Mouse (Mus musculus) forebrain, embryonic 14.5 days (tissue): ENCODE data around the gene Fetub. TPM values are rescaled to one million over a fixed set of nuclear protein-coding genes. Genes with fewer than 3 reads are reported as not detected.

Experiments used
- ATAC-seq: fragments of 200-750 bp; cut with Nextera tagmentation; 2 replicates; pipeline ENCODE4 v1.8.0; 2017; ENCODE audit warnings: mild to moderate bottlenecking, moderate library complexity
- DNase-seq: peaks from one replicate; pipeline ENCODE4 v3.0.0-alpha.2; 2015; ENCODE audit warnings: low spot score
- H3K27ac ChIP-seq: fragments of 300-500 bp; sonication (generic); 2 replicates; pipeline ENCODE4 v1.5.1; 2014; ENCODE audit warnings: low read depth, mild to moderate bottlenecking, control low read depth, low read length, moderate library complexity
- H3K27me3 ChIP-seq: fragments of 300-500 bp; sonication (generic); replicated peaks from 2 replicates; pipeline ENCODE4 v1.6.1; 2014; ENCODE audit warnings: low read length, control low read depth, mixed read lengths; ENCODE audit not compliant: control insufficient read depth, insufficient read depth
- H3K36me3 ChIP-seq: fragments of 300-500 bp; sonication (generic); 2 replicates; pipeline ENCODE4 v1.6.1; 2014; ENCODE audit warnings: low read length, control low read depth; ENCODE audit not compliant: control insufficient read depth, insufficient read depth
- H3K4me1 ChIP-seq: fragments of 300-500 bp; sonication (generic); 2 replicates; pipeline ENCODE4 v1.6.1; 2014; ENCODE audit warnings: antibody characterized with exemption, low read length, control low read depth; ENCODE audit not compliant: control insufficient read depth, insufficient read depth
- H3K4me2 ChIP-seq: fragments of 300-500 bp; sonication (generic); 2 replicates; pipeline ENCODE4 v1.6.1; 2014; ENCODE audit warnings: mild to moderate bottlenecking, control low read depth, low read length
- H3K4me3 ChIP-seq: fragments of 300-500 bp; sonication (generic); 2 replicates; pipeline ENCODE4 v1.5.1; 2014; ENCODE audit warnings: low read depth, low read length, control low read depth
- H3K9ac ChIP-seq: fragments of 300-500 bp; sonication (generic); 2 replicates; pipeline ENCODE4 v1.6.1; 2014; ENCODE audit warnings: mild to moderate bottlenecking, low read length, control low read depth, moderate library complexity
- H3K9me3 ChIP-seq: fragments of 300-500 bp; sonication (generic); replicated peaks from 2 replicates; pipeline ENCODE4 v1.6.1; 2016; ENCODE audit warnings: low read length, control low read depth, mixed read lengths; ENCODE audit not compliant: control insufficient read depth
- WGBS: fragments of 180-500 bp; shearing (Covaris S2); extraction: QIAGEN DNeasy Blood & Tissue Kit; methylation state at CpG from one replicate; pipeline ENCODE4 v1.1.7; 2014; 5-methylcytosine and 5-hydroxymethylcytosine counted together
- polyA plus RNA-seq: library from polyadenylated mRNA; unstranded; fragments of >200 nt; fragmentation: Nextera tagmentation; extraction: Ambion mirVana; gene quantifications from 2 replicates; pipeline ENCODE4 v1.2.1, GENCODE M21; 2014

Fetub gene
- polyA plus RNA-seq, 1 experiment from 2014 or later: not detected

- no peak overlapping the region for H3K27ac ChIP-seq
- no peak overlapping the region for H3K4me2 ChIP-seq
- H3K9me3 ChIP-seq: no peaks in the 10 kb centered on the region
- no peak overlapping the region for H3K9ac ChIP-seq
- H3K36me3 ChIP-seq: no peaks in the 10 kb centered on the region
- DNase-seq (no peak), ATAC-seq (no peak)
- H3K4me1 ChIP-seq: no peaks in the 10 kb centered on the region
- 87% methylated on average over 2 of the region's 2 CpGs for WGBS
- no peak overlapping the region for H3K4me3 ChIP-seq
- H3K27me3 ChIP-seq: no peaks in the 10 kb centered on the region
These were observed 21.5 kb upstream of the Fetub start for GRCm38 (mm10) chr16:22896618-22897017.

- Histone ChIP-seq H3K9ac (no peak overlapping the region), H3K4me3 (no peak overlapping the region), H3K4me1 (no peaks in the 10 kb centered on the region), H3K27ac (no peak overlapping the region), H3K27me3 (no peaks in the 10 kb centered on the region), H3K4me2 (no peak overlapping the region), H3K9me3 (no peaks in the 10 kb centered on the region), H3K36me3 (no peaks in the 10 kb centered on the region)
- 51% methylated on average over 5 of the region's 5 CpGs for WGBS
- no peak for DNase-seq
- no peak for ATAC-seq
These were observed 18.8 kb upstream of the Fetub start for GRCm38 (mm10) chr16:22899346-22899745.

GRCm38 (mm10) chr16:22899866-22900570 lies 18.1 kb upstream of the Fetub start:
- no peak for ATAC-seq
- H3K27me3 ChIP-seq: no peaks in the 10 kb centered on the region
- no peak overlapping the region for H3K9ac ChIP-seq
- no peak overlapping the region for H3K4me2 ChIP-seq
- no peaks in the 10 kb centered on the region for H3K36me3 ChIP-seq
- H3K4me1 ChIP-seq: no peaks in the 10 kb centered on the region
- H3K4me3 ChIP-seq: no peak overlapping the region
- H3K9me3 ChIP-seq: no peaks in the 10 kb centered on the region
- no peak for DNase-seq
- H3K27ac ChIP-seq: no peak overlapping the region
- WGBS: 83% methylated on average over 10 of the region's 10 CpGs

GRCm38 (mm10) chr16:22901326-22901725 lies 16.8 kb upstream of the Fetub start:
- H3K9ac ChIP-seq: no peak overlapping the region

GRCm38 (mm10) chr16:22909290-22909689 lies 8.8 kb upstream of the Fetub start:
- Histone ChIP-seq H3K27me3 (no peaks in the 10 kb centered on the region), H3K27ac (no peak overlapping the region), H3K4me1 (no peaks in the 10 kb centered on the region), H3K9me3 (no peaks in the 10 kb centered on the region), H3K4me2 (no peak overlapping the region), H3K9ac (no peak overlapping the region), H3K4me3 (no peak overlapping the region), H3K36me3 (no peaks in the 10 kb centered on the region)
- WGBS: 91% methylated on average over 6 of the region's 6 CpGs
- no peak for ATAC-seq
- no peak for DNase-seq

More at GRCm38 (mm10) chr16:22901326-22901725, 16.8 kb upstream of the Fetub start:
- 86% methylated on average over 3 of the region's 3 CpGs for WGBS
- H3K4me2 ChIP-seq: no peak overlapping the region
- DNase-seq: no peak
- no peaks in the 10 kb centered on the region for H3K27me3 ChIP-seq
- H3K4me1 ChIP-seq: no peaks in the 10 kb centered on the region
- no peak for ATAC-seq
- no peaks in the 10 kb centered on the region for H3K36me3 ChIP-seq
- H3K4me3 ChIP-seq: no peak overlapping the region
- H3K9me3 ChIP-seq: no peaks in the 10 kb centered on the region
- H3K27ac ChIP-seq: no peak overlapping the region

- no peak for DNase-seq
- Histone ChIP-seq H3K9me3 (no peaks in the 10 kb centered on the region), H3K27me3 (no peaks in the 10 kb centered on the region), H3K9ac (no peak overlapping the region), H3K4me1 (no peaks in the 10 kb centered on the region), H3K36me3 (no peaks in the 10 kb centered on the region), H3K4me3 (no peak overlapping the region), H3K4me2 (no peak overlapping the region), H3K27ac (no peak overlapping the region)
- 84% methylated on average over 3 of the region's 3 CpGs for WGBS
- ATAC-seq: no peak
These were observed 6.1 kb upstream of the Fetub start for GRCm38 (mm10) chr16:22911986-22912385.

- no peaks in the 10 kb centered on the region for H3K4me1 ChIP-seq
- no peak overlapping the region for H3K4me3 ChIP-seq
- 85% methylated on average over 6 of the region's 6 CpGs for WGBS
- no peaks in the 10 kb centered on the region for H3K27me3 ChIP-seq
- DNase-seq (no peak), ATAC-seq (no peak)
- no peaks in the 10 kb centered on the region for H3K36me3 ChIP-seq
- H3K27ac ChIP-seq: no peak overlapping the region
- H3K9me3 ChIP-seq: no peaks in the 10 kb centered on the region
- H3K9ac ChIP-seq: no peak overlapping the region
- no peak overlapping the region for H3K4me2 ChIP-seq
These were observed 5.2 kb upstream of the Fetub start for GRCm38 (mm10) chr16:22912886-22913285.

- H3K4me2 ChIP-seq: no peak overlapping the region
- no peak for ATAC-seq
- no peaks in the 10 kb centered on the region for H3K36me3 ChIP-seq
- H3K9ac ChIP-seq: no peak overlapping the region
- H3K27me3 ChIP-seq: no peaks in the 10 kb centered on the region
- no peak overlapping the region for H3K4me3 ChIP-seq
- H3K9me3 ChIP-seq: no peaks in the 10 kb centered on the region
- no peak for DNase-seq
- no peaks in the 10 kb centered on the region for H3K4me1 ChIP-seq
- H3K27ac ChIP-seq: no peak overlapping the region
These were observed 3.9 kb upstream of the Fetub start for GRCm38 (mm10) chr16:22914276-22914675.

GRCm38 (mm10) chr16:22918664-22919312 lies 654 bp downstream of the Fetub start:
- no peak for ATAC-seq
- no peak for DNase-seq
- H3K27ac ChIP-seq: no peak overlapping the region
- no peak overlapping the region for H3K4me3 ChIP-seq
- H3K36me3 ChIP-seq: no peaks in the 10 kb centered on the region
- no peaks in the 10 kb centered on the region for H3K9me3 ChIP-seq
- no peaks in the 10 kb centered on the region for H3K4me1 ChIP-seq
- 64% methylated on average over 15 of the region's 15 CpGs for WGBS
- no peaks in the 10 kb centered on the region for H3K27me3 ChIP-seq
- H3K4me2 ChIP-seq: no peak overlapping the region
- no peak overlapping the region for H3K9ac ChIP-seq
